ENCODE assay signal across 16 mouse cellular contexts in genomic region chr11:55136770-55137547, GRCm38 (mm10). TPM values are rescaled to one million over a fixed set of nuclear protein-coding genes. Genes with fewer than 3 reads are reported as not detected.
DNase-seq lines count a peak whose midpoint lies in the region; TF ChIP-seq lines count a peak whose summit lies in the region.
"Had no signal": no experiment of that assay in that cellular context is flagged by ENCODE, and none has a peak within 500 bp of the region (broad histone marks: within the 10 kb centered on the region; RNA-seq: fewer than 3 reads in every experiment).

No protein-coding gene starts in this region.

- no peaks in the 10 kb centered on the region for H3K27me3 ChIP-seq in E14TG2a.4 (ENCODE audit: insufficient read depth, low read length)
- H3K27me3 ChIP-seq in thymus, adult 2 months (ENCODE audit: control insufficient read depth, insufficient read depth, low read length), result no peaks in the 10 kb centered on the region
- H3K27me3 ChIP-seq: intestine, embryonic 15.5 days; neural tube, embryonic 12.5 days had no signal

- peak; percentile 6 to 20 for DNase-seq in layer of hippocampus, postnatal 14 days (ENCODE audit: low spot score in 2 of 2)
- DNase-seq in layer of hippocampus, adult 11-12 months (ENCODE audit: low spot score), result no peak
- DNase-seq in monocyte, adult 2 months (ENCODE audit: low read depth in 1 of 2, low spot score in 2 of 2), result peak; percentile 67 to 74
- DNase-seq in thymus, adult 2 months, result peak; percentile 88
- DNase-seq in urinary bladder, postnatal 14 days (ENCODE audit: low spot score), result no peak
- DNase-seq in kidney, adult 11 months, result no peak
- DNase-seq in gastrocnemius, postnatal 25 days, result no peak
- DNase-seq: adrenal gland, postnatal 36 days had no signal

- TF ChIP-seq POLR2A in thymus, adult 2 months (IDR thresholded peaks at IDR 0.05; ENCODE audit: control insufficient read depth, extremely low read depth, insufficient read depth, low read length, poor library complexity), result 0 out of 2 replicates have a peak, but pooled peaks have one; percentile 56

- no peaks in the 10 kb centered on the region for H3K9me3 ChIP-seq in E14TG2a.4 (ENCODE audit: low read length)
- H3K9me3 ChIP-seq: intestine, embryonic 15.5 days; neural tube, embryonic 12.5 days had no signal

- H3K4me3 ChIP-seq in E14TG2a.4 (replicated peaks; ENCODE audit: low read length), result peak overlapping the region; percentile 46
- peak overlapping the region; percentile 35 for H3K4me3 ChIP-seq in thymus, adult 2 months (ENCODE audit: control insufficient read depth, insufficient read depth, low read length)
- H3K4me3 ChIP-seq: intestine, embryonic 15.5 days; neural tube, embryonic 12.5 days had no signal

- peaks cover 50% of the 10 kb centered on the region for H3K4me1 ChIP-seq in E14TG2a.4 (replicated peaks; ENCODE audit: low read depth, low read length)
- peaks cover 10% of the 10 kb centered on the region for H3K4me1 ChIP-seq in thymus, adult 2 months (replicated peaks; ENCODE audit: control insufficient read depth, insufficient read depth, low read length)
- H3K4me1 ChIP-seq: intestine, embryonic 15.5 days had no signal

- peak overlapping the region; percentile 97 for H3K27ac ChIP-seq in thymus, adult 2 months (ENCODE audit: control insufficient read depth, insufficient read depth, low read length)
- H3K27ac ChIP-seq: intestine, embryonic 15.5 days; neural tube, embryonic 12.5 days had no signal

- no peaks in the 10 kb centered on the region for H3K36me3 ChIP-seq in E14TG2a.4 (ENCODE audit: insufficient read depth, low read length)
- H3K36me3 ChIP-seq in thymus, adult 2 months (ENCODE audit: control insufficient read depth, insufficient read depth, low read length), result no peaks in the 10 kb centered on the region
- H3K36me3 ChIP-seq: intestine, embryonic 15.5 days; neural tube, embryonic 12.5 days had no signal

- WGBS in thymus, adult 2 months, result 10% methylated on average over 15 of the region's 15 CpGs

- no peak for TF ChIP-seq CTCF in E14TG2a.4 (conservative IDR thresholded peaks at IDR 0.05; ENCODE audit: low read length)
- no peak for TF ChIP-seq CTCF in thymus, adult 2 months (IDR thresholded peaks at IDR 0.05; ENCODE audit: borderline replicate concordance, control insufficient read depth, extremely low read depth, insufficient read depth, low read length, poor library complexity)

RNA-seq across cellular contexts. Expression of gene Slc36a3, which starts 14.5 kb away (rescaled TPM):
- not detected for total RNA-seq in layer of hippocampus, postnatal 14 days (2021)
- polyA plus RNA-seq in thymus, adult 2 months (2012; rRNA removed), result 0.48 and 0.74 TPM in 2 replicates
- total RNA-seq in gastrocnemius, postnatal 25 days (2021), result not detected
- total RNA-seq: adrenal gland, postnatal 36 days; heart, adult 8-10 months; left cerebral cortex, postnatal 25 days had no signal
- polyA plus RNA-seq: cortical plate, adult 2 months; intestine, embryonic 15.5 days; lung, embryonic 16.5 days; neural tube, embryonic 12.5 days had no signal

RNA-seq across cellular contexts. Expression of gene Gm2a, which starts 39.0 kb away (rescaled TPM):
- 10 to 100 TPM; 53.7 to 58.5 TPM for total RNA-seq in layer of hippocampus, postnatal 14 days (2021)
- 37.2 and 39.9 TPM in 2 replicates for polyA plus RNA-seq in thymus, adult 2 months (2012; rRNA removed)
- 1 to 10 TPM; 5.4 to 8.7 TPM for total RNA-seq in gastrocnemius, postnatal 25 days (2021)

RNA-seq across cellular contexts. Expression of gene Slc36a2, which starts 47.9 kb away (rescaled TPM):
- under 1 TPM; 0.26 to 0.67 TPM for total RNA-seq in layer of hippocampus, postnatal 14 days (2021)
- 38.6 and 44.6 TPM in 2 replicates for polyA plus RNA-seq in thymus, adult 2 months (2012; rRNA removed)
- total RNA-seq in gastrocnemius, postnatal 25 days (2021), result 1 to 10 TPM in 1 of 2 experiments, under 1 TPM in 1; 0.41 to 4.8 TPM
- total RNA-seq: MEL had no signal

RNA-seq across cellular contexts. Expression of gene Ccdc69, which starts 59.0 kb away (rescaled TPM):
- not detected for total RNA-seq in layer of hippocampus, postnatal 14 days (2021)
- polyA plus RNA-seq in thymus, adult 2 months (2012; rRNA removed), result 13.9 and 16.5 TPM in 2 replicates
- total RNA-seq in gastrocnemius, postnatal 25 days (2021), result 1 to 10 TPM; 5.9 to 6.2 TPM

Comparison
In these comparisons a context has a peak if more than half of its experiments do, and no peak if none do; other contexts are left out.
1. DNase-seq: peak in layer of hippocampus, postnatal 14 days (2 of 2), monocyte, adult 2 months (2 of 2) and thymus, adult 2 months (single experiment); none in layer of hippocampus, adult 11-12 months (single experiment), urinary bladder, postnatal 14 days (single experiment), kidney, adult 11 months (single experiment) and gastrocnemius, postnatal 25 days (single experiment).
2. RNA of gene Gm2a, which starts 39.0 kb away (total RNA-seq): 53.7 to 58.5 TPM in layer of hippocampus, postnatal 14 days; 5.4 to 8.7 TPM in gastrocnemius, postnatal 25 days; every median in the first group is over 4 times any median in the second.